Mouse (Mus musculus) G1E (cell line): ENCODE measurements around the gene Nme3. TPM values are rescaled to one million over a fixed set of nuclear protein-coding genes. Genes with fewer than 3 reads are reported as not detected.

Experiments
- ATAC-seq: 2 replicates; pipeline ENCODE4 v1.8.0; 2016; ENCODE audit warnings: mild to moderate bottlenecking; ENCODE audit not compliant: insufficient number of reproducible peaks, poor library complexity, low FRiP score, severe bottlenecking; ENCODE audit errors: extremely low read depth
- DNase-seq: peaks from one replicate; pipeline ENCODE4 v3.0.0; 2012; ENCODE audit warnings: low spot score
- H3K27me3 ChIP-seq: 2 replicates; pipeline ENCODE4 v1.6.1; 2012; ENCODE audit warnings: mild to moderate bottlenecking, low read length, inconsistent platforms; ENCODE audit not compliant: insufficient read depth
- H3K36me3 ChIP-seq: replicated peaks from 2 replicates; pipeline ENCODE3; 2012; ENCODE audit warnings: mild to moderate bottlenecking, inconsistent platforms
- H3K4me1 ChIP-seq: 2 replicates; pipeline ENCODE4 v1.6.1; 2012; ENCODE audit warnings: low read depth, low read length, inconsistent platforms, mixed read lengths; ENCODE audit not compliant: insufficient read depth
- H3K4me3 ChIP-seq: 2 replicates; pipeline ENCODE4 v1.5.1; 2012; ENCODE audit warnings: low read depth, mild to moderate bottlenecking, inconsistent platforms, low read length, moderate library complexity, mixed read lengths
- H3K9me3 ChIP-seq: replicated peaks from 2 replicates; pipeline ENCODE4 v1.6.1; 2012; ENCODE audit warnings: inconsistent platforms
- CTCF ChIP-seq: IDR thresholded peaks from 2 replicates; pipeline ENCODE4 v1.5.1; 2012; ENCODE audit warnings: low read depth, low read length, inconsistent platforms, mixed read lengths
- GATA1 ChIP-seq: IDR thresholded peaks from 2 replicates; pipeline ENCODE4 v1.6.1; 2012; ENCODE audit warnings: borderline replicate concordance, low read length, inconsistent platforms, mixed read lengths
- GATA2 ChIP-seq: IDR thresholded peaks from 2 replicates; pipeline ENCODE4 v1.6.1; 2012; ENCODE audit warnings: low read depth, low read length, inconsistent platforms, borderline replicate concordance
- POLR2AphosphoS5 ChIP-seq: IDR thresholded peaks from 2 replicates; pipeline ENCODE4 v1.6.1; 2012; ENCODE audit warnings: low read depth, low read length, inconsistent platforms; ENCODE audit not compliant: insufficient replicate concordance
- TAL1 ChIP-seq: conservative IDR thresholded peaks from 2 replicates; pipeline ENCODE4 v1.6.1; 2012; ENCODE audit warnings: low read depth, low read length, inconsistent platforms, mixed read lengths
- polyA plus RNA-seq: library from polyadenylated mRNA; stranded (reverse); fragments of >175 nt; gene quantifications from 2 replicates; pipeline ENCODE4 v1.2.3, GENCODE M21; 2012
- total RNA-seq, 2 experiments: library from RNA; stranded (forward) in 1 of 2; stranded (reverse) in 1 of 2; fragments of 200-1000 nt in 1 of 2; fragments of >200 nt in 1 of 2; fragmentation: Nextera tagmentation in 1 of 2; gene quantifications; 2 replicates each; pipeline ENCODE4 v1.2.3; 2014 to 2017

Nme3 gene
- total and polyA plus RNA-seq, 3 experiments = 5.6 to 29.0 (median 26.8) TPM

DNA sequence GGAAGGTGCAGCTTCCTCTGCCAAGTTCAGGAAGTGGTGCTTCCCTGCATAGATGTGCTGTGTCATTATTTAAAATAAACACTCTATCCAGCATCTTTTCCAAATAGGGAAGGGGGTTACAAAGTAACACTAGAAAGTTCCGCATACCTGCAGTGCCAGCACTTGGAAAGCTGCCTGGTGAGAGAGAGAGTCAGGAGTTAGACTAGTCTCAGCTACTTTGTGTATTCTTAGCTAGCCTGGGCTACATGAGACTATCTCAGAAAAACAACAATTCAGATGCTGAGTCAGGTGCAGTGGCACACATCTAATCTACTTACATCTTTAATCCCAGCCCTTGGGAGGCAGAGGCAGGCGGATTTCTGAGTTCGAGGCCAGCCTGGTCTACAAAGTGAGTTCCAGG, 34.5 kb upstream of the Nme3 start:
- H3K4me3 ChIP-seq = no peak overlapping the region
- peaks cover 29% of the 10 kb centered on the region for H3K4me1 ChIP-seq
- ATAC-seq = no peak
- no peaks in the 10 kb centered on the region for H3K9me3 ChIP-seq
- TF ChIP-seq CTCF = no peak
- TF ChIP-seq GATA1 = no peak
- no peak for TF ChIP-seq TAL1
- no peak for TF ChIP-seq POLR2AphosphoS5
- no peak for TF ChIP-seq GATA2
- no peak for DNase-seq
- peaks cover 94% of the 10 kb centered on the region for H3K36me3 ChIP-seq
- no peaks in the 10 kb centered on the region for H3K27me3 ChIP-seq

DNA sequence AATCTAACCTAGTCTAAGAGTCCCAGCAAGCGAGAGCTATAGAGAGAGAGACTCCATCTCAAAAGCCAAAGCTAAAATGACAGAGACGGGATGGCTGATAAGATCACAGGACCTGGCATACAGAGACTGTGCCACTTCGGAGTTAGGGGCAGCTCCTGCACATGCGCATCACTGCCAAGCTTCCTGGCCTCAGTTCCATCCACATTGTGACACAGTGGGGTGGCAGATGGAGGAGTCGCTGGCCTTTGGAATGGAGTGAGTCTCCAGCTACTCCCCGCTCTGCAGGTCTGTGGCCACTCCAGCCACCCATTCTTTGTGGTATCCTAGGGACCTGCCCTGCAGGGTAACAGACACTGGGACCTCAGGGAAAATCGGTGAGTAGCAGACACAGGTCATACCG, 30.5 kb upstream of the Nme3 start, which contains the start of gene Igfals:
TSS of gene Igfals (plus strand) at position 222 of the 400 bp plus-strand sequence.
- Histone ChIP-seq H3K27me3 (peaks cover 3% of the 10 kb centered on the region; the same call in 1 of the 2 replicates), H3K36me3 (peaks cover 70% of the 10 kb centered on the region), H3K4me3 (no peak within 1 kb of the TSS), H3K9me3 (no peaks in the 10 kb centered on the region), H3K4me1 (no peaks in the 10 kb centered on the region)
- DNase-seq (no peak), ATAC-seq (no peak)
- TF ChIP-seq POLR2AphosphoS5 = no peak
- TF ChIP-seq TAL1 = no peak
- TF ChIP-seq CTCF = no peak
- no peak for TF ChIP-seq GATA1
- TF ChIP-seq GATA2 = no peak

- peaks cover 7% of the 10 kb centered on the region; the same call in 1 of the 2 replicates for H3K27me3 ChIP-seq
- H3K36me3 ChIP-seq = peaks cover 49% of the 10 kb centered on the region
- no peak for TF ChIP-seq POLR2AphosphoS5
- H3K4me3 ChIP-seq = no peak overlapping the region
- no peak for DNase-seq
- H3K9me3 ChIP-seq = no peaks in the 10 kb centered on the region
- ATAC-seq = no peak
- H3K4me1 ChIP-seq = no peaks in the 10 kb centered on the region
Observed at GRCm38 (mm10) chr17:24867914-24868313, 28.4 kb upstream of the Nme3 start.

DNA sequence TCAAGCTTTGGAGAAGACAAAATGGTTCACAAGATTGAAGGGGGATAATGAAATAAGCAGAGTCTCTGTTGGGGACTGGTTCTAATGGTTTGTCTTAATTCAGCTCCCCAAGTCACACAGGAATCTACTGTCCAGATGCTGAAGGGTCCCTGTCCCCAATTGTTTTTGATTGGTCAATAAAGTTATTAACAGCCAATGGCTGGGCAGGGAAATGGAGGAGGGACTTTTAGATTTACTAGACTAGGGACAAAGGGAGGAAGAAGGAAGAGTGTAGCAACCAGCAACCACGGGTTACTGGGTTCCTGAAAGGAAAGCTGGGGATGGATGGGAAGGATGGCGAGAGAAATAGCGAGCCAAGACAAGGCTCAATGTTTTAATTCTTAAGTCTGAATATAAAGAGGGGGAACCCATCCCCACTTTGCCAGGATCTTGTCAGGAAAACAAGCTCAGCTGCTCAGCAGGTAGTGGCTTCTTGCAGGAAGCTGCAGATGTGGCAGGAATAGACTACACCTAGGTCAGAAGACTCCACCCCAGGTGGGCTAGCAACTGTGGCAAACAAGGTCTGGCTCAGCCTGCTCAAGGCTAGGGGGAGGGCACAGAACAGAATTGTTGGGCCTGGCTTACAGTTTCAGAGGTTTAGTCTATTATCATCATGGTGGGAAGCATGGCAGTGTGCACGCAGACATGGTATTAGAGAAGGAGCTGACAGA, 22.4 kb upstream of the Nme3 start:
- ATAC-seq (no peak), DNase-seq (no peak)
- Histone ChIP-seq H3K4me3 (no peak overlapping the region), H3K27me3 (peaks cover 25% of the 10 kb centered on the region; the same call in 1 of the 2 replicates), H3K9me3 (no peaks in the 10 kb centered on the region), H3K4me1 (peaks cover 16% of the 10 kb centered on the region), H3K36me3 (no peaks in the 10 kb centered on the region)
- TF ChIP-seq TAL1 (no peak), GATA2 (no peak), POLR2AphosphoS5 (no peak), GATA1 (no peak)

GRCm38 (mm10) chr17:24874405-24874745, 21.9 kb upstream of the Nme3 start:
- DNase-seq = no peak

GRCm38 (mm10) chr17:24874989-24875388, 21.3 kb upstream of the Nme3 start:
- TF ChIP-seq TAL1 = no peak
- no peak for TF ChIP-seq GATA1
- TF ChIP-seq POLR2AphosphoS5 = no peak
- TF ChIP-seq GATA2 = no peak
- no peak for TF ChIP-seq CTCF
- H3K4me1 ChIP-seq = peaks cover 16% of the 10 kb centered on the region
- H3K27me3 ChIP-seq = peaks cover 25% of the 10 kb centered on the region; the same call in 1 of the 2 replicates
- H3K9me3 ChIP-seq = no peaks in the 10 kb centered on the region
- no peak overlapping the region for H3K4me3 ChIP-seq
- DNase-seq = no peak
- ATAC-seq = no peak
- peaks cover 4% of the 10 kb centered on the region for H3K36me3 ChIP-seq

More at GRCm38 (mm10) chr17:24874405-24874745, 21.9 kb upstream of the Nme3 start:
- no peak overlapping the region for H3K4me3 ChIP-seq
- H3K4me1 ChIP-seq = peaks cover 16% of the 10 kb centered on the region
- no peaks in the 10 kb centered on the region for H3K9me3 ChIP-seq
- H3K36me3 ChIP-seq = no peaks in the 10 kb centered on the region
- TF ChIP-seq TAL1 (no peak), GATA1 (no peak), GATA2 (no peak), CTCF (no peak), POLR2AphosphoS5 (no peak)
- no peak for ATAC-seq
- peaks cover 25% of the 10 kb centered on the region; the same call in 1 of the 2 replicates for H3K27me3 ChIP-seq
